Mouse (Mus musculus) ES-E14 (cell line): ENCODE measurements at regions not wholly inside any gene's neighbourhood (a gene's known extent, or its start where the extent isn't known, plus 50 kb on each side); places are given as distances from the start of the nearest gene placed in this dataset.

Experiments
- DNase-seq: peaks from one replicate; pipeline ENCODE4 v3.0.0-alpha.2; 2013; ENCODE audit warnings: low read depth, low spot score
- H3K27ac ChIP-seq: 2 replicates; pipeline ENCODE4 v1.5.1; 2012; ENCODE audit warnings: low read depth, mild to moderate bottlenecking, low read length, moderate library complexity, mixed read lengths; ENCODE audit not compliant: poor library complexity, insufficient read depth, severe bottlenecking
- H3K36me3 ChIP-seq: 2 replicates; pipeline ENCODE4 v1.6.1; 2012; ENCODE audit warnings: mild to moderate bottlenecking, low read length, moderate library complexity, mixed read lengths; ENCODE audit not compliant: control insufficient read depth, poor library complexity, insufficient read depth, severe bottlenecking
- H3K4me1 ChIP-seq, 2 experiments: fragments of 150-350 bp in 1 of 2; sonication (generic) in 1 of 2; 2 replicates each; pipeline ENCODE4 v1.6.1; 2012; ENCODE audit warnings: low read length in 2 of 2, mild to moderate bottlenecking in 1 of 2, mixed read lengths in 1 of 2; ENCODE audit not compliant: control insufficient read depth in 2 of 2, insufficient read depth in 2 of 2, poor library complexity in 1 of 2
- H3K4me3 ChIP-seq, 2 experiments: fragments of 150-350 bp in 1 of 2; sonication (generic) in 1 of 2; 2 replicates each; pipeline ENCODE4 v1.5.1; 2012; ENCODE audit warnings: low read length in 2 of 2, low read depth in 1 of 2, mild to moderate bottlenecking in 1 of 2, mixed read lengths in 1 of 2; ENCODE audit not compliant: insufficient read depth in 1 of 2, poor library complexity in 1 of 2, severe bottlenecking in 1 of 2
- H3K9ac ChIP-seq: 2 replicates; pipeline ENCODE4 v1.6.1; 2012; ENCODE audit warnings: low read depth, mild to moderate bottlenecking, low read length, mixed read lengths; ENCODE audit not compliant: poor library complexity, insufficient read depth, severe bottlenecking
- H3K9me3 ChIP-seq: fragments of 150-350 bp; sonication (generic); 2 replicates; pipeline ENCODE4 v1.6.1; 2012; ENCODE audit warnings: low read depth, mild to moderate bottlenecking, low read length; ENCODE audit not compliant: control insufficient read depth, insufficient read depth
- CHD2 ChIP-seq: IDR thresholded peaks from 2 replicates; pipeline ENCODE4 v1.6.1; 2014; ENCODE audit warnings: mild to moderate bottlenecking, low read depth, low read length, inconsistent platforms
- HCFC1 ChIP-seq: IDR thresholded peaks from 2 replicates; pipeline ENCODE4 v1.6.1; 2012; ENCODE audit warnings: low read length, inconsistent platforms, borderline replicate concordance; ENCODE audit not compliant: insufficient read depth
- MAFK ChIP-seq: IDR thresholded peaks from 2 replicates; pipeline ENCODE4 v1.6.1; 2014; ENCODE audit warnings: mild to moderate bottlenecking, low read depth, low read length, inconsistent platforms; ENCODE audit not compliant: insufficient read depth
- ZC3H11A ChIP-seq: IDR thresholded peaks from 2 replicates; pipeline ENCODE4 v1.6.1; 2012; ENCODE audit warnings: low read depth, mild to moderate bottlenecking, inconsistent platforms, low read length, borderline replicate concordance
- ZNF384 ChIP-seq: IDR thresholded peaks from 2 replicates; pipeline ENCODE4 v1.6.1; 2012; ENCODE audit warnings: low read depth, low read length, inconsistent platforms
- in situ Hi-C, 2 experiments: fragments of 600-800 bp; cut with MboI; formaldehyde crosslinking; loops; one replicate each; pipeline ENCODE4 v1.15.1; 2025; ENCODE audit warnings: low sequenced_read_pairs in 2 of 2, inconsistent platforms in 1 of 2; ENCODE audit not compliant: unreplicated experiment in 2 of 2

DNA sequence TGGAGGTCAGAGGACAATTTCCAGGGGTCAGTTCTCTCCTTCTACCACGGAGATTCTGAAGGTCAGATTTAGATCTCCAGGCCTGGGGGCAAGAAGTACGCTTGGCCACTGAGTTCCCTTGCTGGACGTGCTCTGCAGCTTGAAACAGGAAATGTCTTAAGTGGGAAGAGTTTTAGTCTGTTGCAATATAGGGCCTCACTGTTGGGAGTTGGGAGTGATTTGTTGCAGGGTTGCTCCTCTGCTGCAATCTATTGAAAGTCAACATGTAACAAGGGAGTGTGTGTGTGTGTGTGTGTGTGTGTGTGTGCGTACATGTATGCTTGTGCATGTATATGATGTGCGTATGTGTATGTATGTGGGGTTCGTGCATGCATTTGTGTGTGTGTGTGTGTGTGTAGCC is 71.5 kb upstream of the Gmds start:
- H3K4me1 ChIP-seq: no peaks in the 10 kb centered on the region
- no peak for DNase-seq
- no peaks in the 10 kb centered on the region for H3K36me3 ChIP-seq
- no peak overlapping the region for H3K27ac ChIP-seq
- TF ChIP-seq ZC3H11A: no peak
- no peak for TF ChIP-seq MAFK
- no peak for TF ChIP-seq ZNF384
- no peak for TF ChIP-seq HCFC1
- TF ChIP-seq CHD2: no peak
- no peak overlapping the region for H3K4me3 ChIP-seq
- no peaks in the 10 kb centered on the region for H3K9me3 ChIP-seq
- H3K9ac ChIP-seq: no peak overlapping the region
- in situ Hi-C loops: loop anchor here (25.0 kb wide), 1 partner anchor 623 kb away; no protein-coding TSS in a partner anchor

DNA sequence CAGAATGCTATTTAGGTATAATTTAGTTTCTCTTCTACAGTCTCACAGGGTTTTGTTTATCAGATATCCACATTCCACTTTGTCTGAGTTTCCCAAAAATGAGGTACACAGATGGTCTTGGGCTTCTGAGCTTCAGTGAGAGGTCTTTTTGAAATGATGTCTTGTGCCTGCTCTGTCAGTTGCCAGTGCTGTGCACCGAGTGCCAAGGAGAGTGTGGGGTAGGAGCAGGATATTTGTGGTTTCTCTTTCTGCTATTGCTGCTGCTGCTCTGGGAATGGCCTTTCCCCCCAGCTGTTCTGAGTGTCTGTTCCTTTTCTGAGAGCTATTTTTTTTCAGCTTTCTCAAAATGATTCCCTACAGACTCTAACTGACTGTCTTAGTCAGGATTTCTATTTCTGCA is 60.1 kb upstream of the Gmds start:
- no peak for TF ChIP-seq HCFC1
- no peak for TF ChIP-seq MAFK
- no peak for TF ChIP-seq ZC3H11A
- TF ChIP-seq ZNF384: no peak
- no peak for TF ChIP-seq CHD2
- in situ Hi-C loops: no loop called here
- no peaks in the 10 kb centered on the region for H3K36me3 ChIP-seq
- no peaks in the 10 kb centered on the region for H3K4me1 ChIP-seq
- H3K9ac ChIP-seq: no peak overlapping the region
- no peak overlapping the region for H3K27ac ChIP-seq
- H3K9me3 ChIP-seq: no peaks in the 10 kb centered on the region
- no peak for DNase-seq
- H3K4me3 ChIP-seq: no peak overlapping the region
